Mouse (Mus musculus): ENCODE measurements around the gene Vax2. TPM values are rescaled to one million over a fixed set of nuclear protein-coding genes. Genes with fewer than 3 reads are reported as not detected.

The Vax2 gene
- total RNA-seq, 1 experiment from 2014 or later, result not detected

GRCm38 (mm10) chr6:83762880-83763431 is 51.9 kb downstream of the Vax2 start:
- DNase-seq, result peak; percentile 33

GRCm38 (mm10) chr6:83766982-83767381 is 55.9 kb downstream of the Vax2 start:
- DNase-seq, result no peak

- no peak for DNase-seq
Measured at GRCm38 (mm10) chr6:83768485-83768884, 57.4 kb downstream of the Vax2 start.

GRCm38 (mm10) chr6:83774126-83774525 is 63.1 kb downstream of the Vax2 start:
- DNase-seq, result no peak

GRCm38 (mm10) chr6:83774781-83775563 is 63.9 kb downstream of the Vax2 start:
- no peak for DNase-seq

- DNase-seq, result peak; percentile 95
Measured at GRCm38 (mm10) chr6:83775638-83776293, 64.7 kb downstream of the Vax2 start, which contains the start of gene Tex261. TSS of gene Tex261 (minus strand) at chr6:83775813.

GRCm38 (mm10) chr6:83778306-83778705 is 67.2 kb downstream of the Vax2 start:
- DNase-seq, result peak; percentile 37

- peak; percentile 50 for DNase-seq
Measured at GRCm38 (mm10) chr6:83779026-83779425, 68.0 kb downstream of the Vax2 start.

- DNase-seq, result no peak
Measured at GRCm38 (mm10) chr6:83786426-83786825, 75.4 kb downstream of the Vax2 start.

Other genes with a start within 250 kb of the Vax2 start
- gene Dguok, start 204.3 kb upstream of the Vax2 start, total RNA-seq (2021), result 50.2 and 56.8 TPM in 2 replicates
- gene Actg2, start 175.0 kb upstream of the Vax2 start, total RNA-seq (2021), result not detected in 2 replicates
- 28.9 and 31.1 TPM in 2 replicates for gene Stambp, start 138.5 kb upstream of the Vax2 start, total RNA-seq (2021)
- gene Clec4f, start 55.1 kb upstream of the Vax2 start, total RNA-seq (2021), result not detected in 2 replicates
- not detected in 2 replicates for gene Cd207, start 33.4 kb upstream of the Vax2 start, total RNA-seq (2021)
- not detected in 2 replicates for gene Atp6v1b1, start 31.7 kb downstream of the Vax2 start, total RNA-seq (2021)
- 0.30 TPM in 1 of 2 replicates, not detected in the other for gene Ankrd53, start 51.4 kb downstream of the Vax2 start, total RNA-seq (2021)
- 108 and 125 TPM in 2 replicates for gene Tex261, start 64.5 kb downstream of the Vax2 start, total RNA-seq (2021)
- 50.4 and 59.5 TPM in 2 replicates for gene Nagk, start 83.7 kb downstream of the Vax2 start, total RNA-seq (2021)
- 21.1 and 28.2 TPM in 2 replicates for gene Paip2b, start 120.5 kb downstream of the Vax2 start, total RNA-seq (2021)
- 102 and 117 TPM in 2 replicates for gene Zfp638, start 155.8 kb downstream of the Vax2 start, total RNA-seq (2021)